Mouse (Mus musculus): Measurements from ENCODE around the gene Dera.
A peak's percentile ranks its signal among the peaks of the same experiment; 100 is the strongest.
"Not testable (repeated sequence)": the region's sequence is repeated elsewhere in the genome, so short reads cannot be mapped to it uniquely, and the experiment has no call there.

Dera gene

DNA sequence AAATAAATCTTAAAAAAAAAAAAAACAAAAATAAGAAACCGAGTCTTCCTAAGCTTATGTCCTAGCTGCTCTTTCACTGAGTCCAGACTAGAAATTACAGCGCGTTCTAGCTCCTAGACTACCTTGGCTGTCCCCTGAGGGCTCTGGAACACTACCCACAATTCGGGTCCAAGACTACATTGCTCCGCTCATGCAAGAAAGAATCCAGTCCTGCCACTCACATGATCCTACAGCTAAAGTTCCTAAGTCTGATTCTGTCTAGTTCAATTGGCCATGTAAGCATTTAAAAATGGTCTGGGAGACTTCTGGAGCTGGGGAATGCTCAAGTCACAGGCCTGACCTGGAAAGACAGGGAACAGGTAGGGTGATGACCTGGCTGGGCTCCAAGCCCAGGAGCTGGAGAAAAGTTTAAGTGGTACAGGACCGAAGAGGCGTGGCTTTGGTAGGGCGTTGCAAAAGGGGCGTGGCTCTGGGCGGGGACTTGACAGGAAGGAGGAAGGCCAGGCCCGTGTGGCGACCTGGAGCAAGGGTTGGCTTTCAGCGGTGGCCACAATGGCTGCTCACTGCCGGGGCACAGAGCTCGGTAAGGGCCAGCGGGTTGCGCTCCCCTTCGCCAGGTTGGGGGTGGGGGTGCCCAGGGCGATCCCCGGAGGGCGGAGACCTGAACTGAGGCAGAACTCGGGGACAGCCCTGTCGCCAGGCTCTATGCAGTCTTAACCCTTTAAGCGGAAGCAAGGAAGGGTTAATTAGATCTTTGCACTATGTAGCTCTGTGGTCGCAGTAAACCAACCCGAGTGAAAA lies at the start of gene Dera:
TSS of gene Dera (plus strand) at position 491 of the 801 bp plus-strand sequence.
- peak; percentile 91 to 93 for DNase-seq

DNA sequence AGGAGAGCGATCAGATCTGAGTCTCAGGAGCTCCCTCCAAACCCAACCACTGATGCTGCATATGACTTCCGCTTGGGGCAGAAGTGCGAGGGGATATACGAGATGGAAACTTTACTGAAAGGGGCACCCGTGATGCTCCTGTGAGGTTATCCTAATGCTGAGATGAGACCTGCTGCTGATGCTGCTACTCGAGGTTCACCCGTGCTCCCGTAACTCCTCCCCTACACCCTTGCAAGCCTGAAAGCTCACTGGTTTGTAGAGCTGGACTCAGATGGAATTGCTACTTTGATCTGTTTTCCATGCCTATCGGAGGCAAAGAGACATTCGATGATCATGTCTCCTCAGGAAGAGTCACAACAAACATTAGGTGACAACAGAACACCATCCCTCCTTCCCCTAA lies 48.1 kb upstream of the Dera start:
- DNase-seq, result no peak

DNA sequence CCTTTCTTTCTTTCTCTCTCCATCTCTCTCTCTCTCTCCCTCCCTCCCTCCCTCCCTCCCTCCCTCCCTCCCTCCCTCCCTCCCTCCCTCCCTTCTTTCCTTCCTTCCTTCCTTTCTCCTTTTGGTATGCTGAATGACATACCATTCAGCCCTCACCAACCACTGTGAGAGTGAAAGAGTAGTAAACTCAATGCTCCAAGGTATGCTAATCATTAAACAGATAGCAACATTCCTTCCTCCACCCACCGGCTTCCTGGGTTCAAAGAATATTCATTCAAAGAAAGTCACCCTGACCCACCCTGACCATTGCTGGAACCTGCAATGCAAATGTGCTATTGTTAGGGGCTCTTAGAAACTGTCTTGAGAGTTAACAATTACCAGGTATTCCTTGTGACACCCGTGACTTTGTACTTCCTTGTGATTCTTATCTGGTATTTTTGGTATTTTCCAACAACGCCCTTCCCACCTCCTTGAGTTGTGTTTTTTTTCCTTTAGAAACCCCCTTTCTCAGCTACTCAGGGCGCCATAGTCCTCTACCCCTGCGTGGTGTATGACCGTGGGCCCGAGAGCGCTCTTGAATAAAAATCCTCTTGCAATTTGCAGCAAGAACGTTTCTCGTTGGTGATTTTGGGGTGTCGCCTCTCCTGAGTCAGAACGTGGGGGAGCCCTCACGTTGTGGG lies 45.5 kb upstream of the Dera start:
- not testable (repeated sequence) for DNase-seq

DNA sequence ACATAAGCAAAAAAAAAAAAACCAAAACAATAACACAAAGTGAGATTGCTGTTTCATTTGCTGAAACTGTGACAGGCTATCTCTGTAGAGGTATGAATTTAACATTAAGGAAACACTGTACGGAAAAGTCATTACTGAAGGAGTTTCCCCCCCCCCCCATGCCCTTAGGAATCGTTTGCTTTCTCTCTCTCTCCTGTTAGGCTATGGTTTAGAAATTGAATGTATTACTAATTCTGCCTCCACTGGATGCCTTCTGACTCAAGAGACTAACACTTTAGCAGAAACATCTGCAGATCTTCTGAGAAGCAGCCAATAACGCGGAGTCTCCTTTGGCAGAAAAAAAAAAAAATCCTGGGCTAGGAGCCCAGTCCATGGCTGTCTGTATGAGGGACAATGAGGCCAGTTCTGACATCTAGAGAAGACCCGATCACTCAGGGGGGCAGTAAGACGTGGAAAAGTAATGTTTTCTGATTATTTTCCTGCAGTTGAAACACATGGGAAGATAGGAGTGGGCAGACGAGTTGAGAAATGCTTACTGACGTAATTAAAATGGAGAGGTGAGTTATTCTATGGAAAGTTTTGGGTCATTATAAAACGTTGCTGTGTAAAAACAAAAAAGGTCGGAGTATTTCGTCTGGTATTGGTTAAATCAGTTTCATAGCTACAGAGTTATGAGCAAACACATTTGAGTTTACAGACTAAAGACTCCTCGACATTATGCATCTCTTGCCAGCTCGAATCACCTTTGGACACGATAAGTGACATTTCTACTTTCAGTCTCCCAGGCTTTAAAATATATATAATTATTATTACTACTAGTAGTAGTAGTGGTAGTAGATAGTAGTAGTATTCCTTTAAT lies 43.9 kb upstream of the Dera start:
- DNase-seq, result no peak

DNA sequence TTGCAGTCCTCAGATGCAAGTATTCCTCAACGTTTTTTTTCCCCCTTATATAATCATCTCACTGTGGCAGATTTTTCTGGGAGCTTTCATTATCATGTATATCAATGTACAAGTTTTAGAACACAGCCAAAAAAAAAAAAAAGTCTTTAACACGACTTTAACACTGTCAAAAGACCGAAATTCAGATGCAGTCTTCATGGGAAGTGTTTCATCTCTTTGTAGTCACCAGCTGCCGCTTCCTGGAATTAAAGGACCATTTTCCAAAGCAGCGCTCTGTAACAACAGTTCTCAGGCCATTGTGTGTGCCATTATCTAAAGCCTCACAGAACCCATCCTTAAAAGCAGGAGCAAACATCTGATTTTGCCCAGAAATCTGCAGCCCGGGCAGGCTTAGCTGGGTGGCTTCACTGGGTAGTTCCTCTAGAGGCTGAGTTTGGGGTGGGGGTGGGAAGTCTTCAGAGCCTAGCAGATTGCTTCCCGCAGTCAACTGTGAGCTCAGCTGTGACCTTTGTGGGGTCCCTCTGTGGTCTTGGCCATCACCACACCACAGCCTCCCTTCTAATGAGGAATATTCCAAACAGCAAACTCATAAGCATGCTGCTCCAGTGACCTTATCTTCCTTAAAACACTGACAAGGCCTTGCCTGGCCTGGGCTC lies 41.6 kb upstream of the Dera start:
- no peak for DNase-seq

DNA sequence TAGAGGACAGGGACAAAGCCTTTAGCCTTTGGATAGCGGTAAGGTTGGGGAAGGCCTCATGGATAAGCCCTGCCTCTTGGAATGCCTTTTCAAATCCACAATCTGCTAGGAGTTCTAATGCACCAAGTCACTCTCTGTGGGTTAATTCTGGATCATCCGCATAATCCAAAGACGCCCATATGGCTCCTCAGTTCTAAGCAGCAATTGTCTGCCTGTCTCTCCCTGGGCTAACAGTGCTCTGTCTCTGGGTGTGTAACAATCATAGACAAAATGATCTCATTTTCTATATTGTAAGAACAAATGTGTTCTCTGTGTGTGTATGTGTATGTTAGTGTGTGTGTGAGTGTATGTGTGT lies 41.1 kb upstream of the Dera start:
- no peak for DNase-seq

DNA sequence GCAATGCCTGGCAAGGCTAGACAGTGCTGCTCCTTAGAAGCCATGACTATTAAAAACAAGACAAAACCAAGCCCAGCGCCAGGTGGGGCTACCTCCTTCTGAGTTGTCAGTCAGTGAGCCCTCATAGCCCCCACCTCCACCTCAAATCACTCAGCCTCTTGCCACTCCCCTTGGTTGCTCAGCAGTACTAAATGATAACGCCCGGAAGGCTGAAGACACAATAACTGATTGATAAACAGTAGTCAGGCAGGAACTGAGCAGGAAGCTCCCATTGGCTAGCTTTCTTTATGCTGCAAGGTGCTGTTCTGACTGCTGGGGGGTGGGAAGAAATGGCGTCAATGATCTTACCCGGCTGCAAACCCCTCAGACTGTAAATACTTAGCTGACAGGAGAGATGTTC lies 37.5 kb upstream of the Dera start:
- no peak for DNase-seq

DNA sequence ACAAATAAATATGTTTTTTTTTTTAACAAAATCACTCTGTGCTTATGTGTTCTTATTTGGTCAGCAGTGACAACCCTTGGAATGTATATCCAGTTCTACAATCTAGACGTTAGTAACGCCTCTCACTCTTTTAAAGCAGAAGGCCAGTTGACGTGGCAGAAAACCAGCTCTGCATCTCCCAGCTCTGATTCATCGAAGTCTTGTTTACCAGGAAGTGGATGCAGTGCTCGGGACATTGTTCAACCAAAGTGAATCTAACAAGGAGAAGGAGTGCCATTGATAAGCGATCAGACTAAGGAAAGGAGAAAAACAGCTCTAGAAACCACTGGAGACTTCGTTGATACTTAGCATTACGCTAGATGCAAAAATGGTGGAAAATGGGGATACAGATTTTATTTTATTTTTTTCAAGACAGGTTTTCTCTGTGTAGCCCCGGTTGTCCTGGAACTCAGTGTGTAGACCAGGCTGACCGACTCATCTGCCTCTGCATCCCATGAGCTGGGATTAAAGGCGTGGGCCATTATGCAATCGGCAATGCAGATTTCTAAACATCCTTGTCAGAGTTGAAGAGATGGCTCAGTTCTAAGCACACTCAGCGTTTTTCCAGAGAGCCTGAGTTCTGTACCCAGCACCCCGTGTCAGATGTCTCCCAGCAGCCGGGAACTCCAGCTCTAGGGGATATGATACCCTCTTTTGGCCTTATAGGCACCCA lies 32.0 kb upstream of the Dera start:
- no peak for DNase-seq

DNA sequence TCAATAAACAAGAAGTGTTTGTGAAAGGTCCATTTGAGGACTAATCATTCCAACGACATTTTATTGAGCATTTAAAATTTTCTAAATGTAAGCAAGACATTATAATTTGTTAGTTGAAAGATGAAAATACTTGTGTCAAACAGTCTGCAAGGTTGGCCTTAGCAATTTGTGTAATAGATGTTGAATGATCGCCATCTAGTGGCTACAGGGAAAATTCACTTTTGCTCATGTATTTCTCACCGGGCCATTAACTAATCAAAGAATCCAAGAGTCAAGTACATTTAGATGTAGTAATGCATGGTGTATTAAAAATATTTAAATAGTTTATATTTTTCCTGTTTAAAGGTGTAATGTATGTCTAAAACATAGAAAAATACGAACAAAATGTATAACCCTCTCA lies 30.4 kb upstream of the Dera start:
- DNase-seq, result peak in 1 of 2 experiments; percentile 38

DNA sequence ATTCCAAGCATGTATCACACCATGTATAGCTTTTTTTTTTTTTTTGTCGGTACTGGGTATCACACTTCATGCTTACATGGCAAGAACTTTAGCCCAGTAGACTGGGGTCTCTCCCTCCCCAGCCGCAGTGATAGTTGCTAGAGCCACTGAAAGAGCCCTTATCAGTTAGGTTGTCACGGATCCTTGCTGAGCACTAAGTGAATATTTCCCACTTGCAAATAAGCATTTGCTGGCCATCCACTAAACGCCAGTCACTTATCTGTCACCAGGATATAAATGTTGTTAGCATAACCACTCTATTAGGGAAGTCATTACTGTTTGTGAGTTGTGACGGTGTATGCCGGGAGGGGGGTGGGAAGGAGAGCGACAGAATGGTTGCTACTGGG lies 19.9 kb upstream of the Dera start:
- DNase-seq, result no peak

DNA sequence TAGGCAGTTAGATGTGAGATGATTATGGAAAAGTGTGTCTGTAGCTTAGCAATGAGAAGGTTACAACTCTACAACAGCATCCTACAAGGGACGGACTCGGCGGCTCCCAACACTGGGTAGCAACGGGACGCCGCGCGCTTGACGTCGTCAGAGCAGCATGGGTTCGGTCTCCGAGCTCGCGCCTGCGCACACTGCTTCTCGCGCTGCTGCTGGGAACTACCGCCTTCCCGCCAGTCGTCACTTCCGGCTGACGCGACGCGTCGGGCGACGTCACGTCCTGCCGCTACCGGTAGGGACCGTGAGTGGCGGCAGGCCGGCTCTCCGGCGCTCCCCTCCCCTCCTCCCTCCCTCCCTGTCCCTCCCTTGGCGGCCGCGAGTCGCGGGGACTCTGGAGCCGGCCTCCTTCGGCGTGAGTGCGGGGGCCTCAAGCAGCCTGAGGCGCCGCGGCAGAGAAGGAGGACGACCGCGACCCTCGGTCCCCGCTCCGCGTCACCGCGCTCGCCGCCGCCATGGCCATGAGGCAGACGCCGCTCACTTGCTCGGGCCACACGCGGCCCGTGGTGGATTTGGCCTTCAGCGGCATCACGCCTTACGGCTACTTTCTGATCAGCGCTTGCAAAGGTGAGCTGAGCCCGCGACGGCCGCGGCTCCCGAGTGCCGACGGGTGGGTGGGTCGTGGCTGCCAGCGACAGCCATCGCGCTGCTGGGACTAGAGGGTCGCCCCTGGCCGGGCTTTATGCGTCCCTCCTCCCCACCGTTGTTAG lies 19.3 kb upstream of the Dera start, which contains the start of gene Strap:
TSS of gene Strap (plus strand) at position 233 of the 764 bp plus-strand sequence.
- peak; percentile 93 to 95 for DNase-seq

DNA sequence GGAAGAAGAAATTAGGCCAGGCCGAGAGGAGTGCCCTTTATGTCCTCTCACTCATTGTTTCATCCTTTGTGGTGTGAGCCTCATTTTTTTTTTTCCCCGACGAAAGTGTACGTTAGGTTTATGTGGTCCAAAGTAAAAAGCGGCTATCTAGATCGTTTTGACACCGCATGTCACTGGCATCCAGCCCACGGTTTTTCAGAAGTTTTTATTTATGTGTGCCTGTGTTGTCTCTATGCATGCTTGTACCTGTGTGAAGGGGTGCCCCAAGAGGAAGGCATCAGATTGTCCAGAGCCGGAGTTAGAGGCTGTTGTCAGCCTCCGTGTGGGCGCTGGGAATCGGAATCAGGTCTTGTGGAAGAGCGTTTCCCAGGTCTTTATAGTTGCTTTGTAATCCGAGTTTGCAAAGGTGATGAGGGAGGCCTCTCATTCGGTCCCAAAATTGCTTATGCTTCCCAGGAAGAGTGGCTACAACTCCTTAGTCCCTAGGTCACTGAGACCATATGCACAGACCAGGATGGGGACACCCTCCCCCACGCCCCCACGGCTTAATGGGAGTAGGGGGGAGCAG lies 18.6 kb upstream of the Dera start:
- DNase-seq, result no peak

DNA sequence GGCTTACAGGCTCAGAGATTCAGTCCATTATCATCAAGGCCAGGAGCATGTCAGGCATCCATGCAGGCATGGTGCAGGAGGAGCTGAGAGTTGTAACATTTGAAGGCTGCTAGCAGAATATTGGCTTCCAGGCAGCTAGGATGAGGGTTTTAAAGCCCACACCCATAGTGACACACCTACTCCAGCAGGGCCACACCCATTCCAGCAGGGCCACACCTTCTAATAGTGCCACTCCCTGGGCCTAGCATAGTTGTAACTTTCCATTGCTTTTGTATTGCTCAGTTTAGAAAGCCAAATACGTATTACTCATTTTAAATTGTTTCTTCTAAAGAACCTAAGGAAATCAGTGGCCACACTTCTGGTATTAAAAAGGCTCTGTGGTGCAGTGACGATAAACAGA lies 13.4 kb upstream of the Dera start:
- DNase-seq, result no peak

DNA sequence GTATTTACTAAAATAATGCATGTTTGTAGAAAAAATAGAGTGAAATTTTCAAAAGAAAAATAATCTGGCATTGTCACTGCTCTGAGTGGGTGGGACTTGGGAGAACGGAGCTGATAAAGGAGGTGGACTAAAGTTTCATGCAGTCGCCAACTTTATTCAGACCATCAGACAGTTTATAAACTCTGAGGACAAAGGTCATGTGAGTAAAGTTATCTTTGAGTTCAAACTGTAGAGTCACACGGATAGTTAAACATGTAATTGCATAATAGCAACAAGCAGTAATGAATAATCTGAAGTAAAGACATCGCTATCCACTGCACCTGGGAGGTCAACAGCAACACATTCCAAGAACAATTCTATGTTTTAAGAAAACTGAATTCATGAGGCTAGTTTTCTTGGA lies 9.6 kb upstream of the Dera start:
- DNase-seq, result no peak

DNA sequence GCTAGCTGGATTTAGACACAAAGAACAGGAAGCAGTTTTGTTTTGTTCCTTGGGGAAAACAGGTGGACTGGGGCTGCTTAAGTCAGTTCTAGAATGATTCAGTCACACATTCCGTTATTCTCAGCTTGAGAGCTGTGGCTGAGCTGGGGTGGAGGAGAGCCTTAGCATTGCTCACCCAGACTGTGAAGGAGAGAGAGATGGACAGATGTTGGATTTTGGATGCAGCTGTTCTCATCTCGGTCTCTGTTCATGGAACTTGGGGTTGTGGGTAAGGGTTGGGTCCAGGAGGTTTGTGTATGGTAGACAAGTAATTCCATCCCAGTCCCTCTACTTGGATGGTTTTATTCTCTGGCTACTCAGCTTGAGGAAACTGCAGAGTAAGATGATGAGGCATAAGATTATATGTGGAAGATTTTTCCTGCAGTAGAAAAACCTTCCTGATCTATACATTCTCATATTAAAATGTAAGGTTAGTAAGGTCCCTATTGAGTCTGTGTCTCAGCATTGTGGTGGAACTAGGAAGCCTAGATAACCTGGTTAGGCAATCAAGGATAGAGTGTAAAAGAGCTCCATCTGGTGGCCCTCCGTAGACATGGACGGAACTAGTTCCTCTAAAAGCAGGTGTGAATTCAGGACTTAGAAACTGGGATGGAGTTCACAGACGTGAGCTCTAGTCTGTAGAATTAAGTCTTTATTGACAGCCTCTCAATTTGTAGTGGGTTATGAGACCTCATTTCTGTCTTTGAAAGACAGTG lies 7.0 kb upstream of the Dera start:
- peak in 1 of 2 experiments; percentile 17 for DNase-seq

DNA sequence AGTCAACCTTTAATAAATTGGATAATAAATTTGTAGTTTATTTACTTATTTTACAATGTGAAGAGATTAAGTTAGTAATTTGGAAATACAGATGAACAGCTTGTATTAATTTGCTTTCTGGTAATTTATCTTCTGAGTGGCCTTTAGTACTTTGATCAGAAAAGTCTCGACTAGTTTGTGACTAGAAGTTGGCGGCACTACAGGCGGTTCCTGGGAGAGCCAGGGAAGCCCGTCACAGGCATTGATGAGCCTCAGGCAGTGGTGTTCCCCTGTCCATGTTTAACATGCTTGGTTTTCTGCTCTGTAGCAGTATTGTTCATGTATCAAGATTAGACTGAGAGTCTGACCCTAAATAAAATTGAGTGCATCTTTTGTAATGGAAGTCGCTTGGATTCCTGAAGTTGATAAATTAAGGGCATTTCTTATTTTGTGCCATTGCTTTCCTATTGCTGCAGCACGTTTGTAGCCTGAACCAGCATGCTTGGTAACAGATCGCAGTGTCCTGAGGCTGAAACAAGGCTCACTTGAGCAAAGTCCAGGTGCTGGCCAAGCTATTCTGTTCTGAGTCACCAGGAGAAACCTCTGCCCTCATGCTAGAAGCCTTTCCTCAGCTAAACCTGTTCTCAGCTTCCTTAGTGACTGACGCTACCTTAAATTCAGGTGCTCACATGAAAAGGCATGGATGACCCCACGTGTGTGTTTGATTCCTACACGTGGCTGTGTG lies 2.6 kb upstream of the Dera start:
- DNase-seq, result no peak

DNA sequence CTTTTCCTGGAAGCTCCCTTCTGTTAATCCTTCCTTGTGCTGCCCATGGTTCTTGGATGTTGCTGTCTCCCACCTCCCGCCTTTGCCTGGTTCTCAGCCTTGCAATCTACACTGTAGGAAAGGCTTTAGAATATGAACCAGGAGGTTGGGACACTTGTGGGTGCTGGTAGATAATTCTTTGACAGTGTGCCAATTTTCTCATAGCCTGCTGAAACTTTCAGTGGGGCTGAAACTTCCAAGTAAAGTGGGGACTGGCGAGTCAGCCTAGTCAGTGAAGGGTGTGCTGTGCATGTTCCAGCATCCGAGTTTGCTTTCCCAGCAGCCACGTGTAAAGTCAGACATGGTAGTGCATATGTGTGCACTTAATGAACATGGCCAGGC lies 2.1 kb upstream of the Dera start:
- no peak for DNase-seq

DNA sequence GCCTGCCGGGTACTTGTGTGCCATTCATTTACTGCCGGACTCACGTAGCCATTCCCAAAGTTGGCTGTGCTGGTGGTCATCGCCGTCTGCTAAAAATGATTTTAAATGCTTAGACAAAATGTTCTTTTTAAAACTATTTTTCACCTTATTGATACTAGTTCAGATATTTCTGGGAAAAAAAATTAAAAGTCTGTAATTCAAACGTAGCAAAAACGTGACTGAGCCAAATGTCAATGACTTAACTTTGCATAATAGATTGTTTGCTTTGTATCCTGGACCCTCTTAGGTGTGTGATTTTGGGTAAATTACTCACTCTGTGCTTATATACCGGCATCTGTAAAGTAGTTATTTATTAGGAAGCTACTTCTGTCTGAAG lies 499 bp downstream of the Dera start:
- DNase-seq, result no peak

DNA sequence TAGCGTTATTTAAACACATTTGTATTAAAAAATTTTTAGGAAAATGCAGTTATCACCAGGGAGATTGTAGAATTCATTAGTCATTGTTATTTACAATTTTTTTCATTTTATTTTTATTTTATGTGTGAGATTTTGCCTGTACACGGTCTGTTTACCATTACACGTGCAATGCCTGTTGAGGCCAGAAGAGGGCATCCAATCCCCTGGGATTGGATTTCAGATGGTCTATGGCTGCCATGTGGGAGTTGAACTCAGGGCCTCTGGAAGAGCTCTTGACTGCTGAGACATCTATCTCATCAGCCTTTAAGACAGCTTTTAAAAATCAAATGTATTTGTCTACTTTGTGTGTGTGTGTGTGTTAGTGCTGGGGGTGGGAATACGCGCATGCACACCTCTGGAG lies 2.0 kb downstream of the Dera start:
- DNase-seq, result peak in 1 of 2 experiments; percentile 20

DNA sequence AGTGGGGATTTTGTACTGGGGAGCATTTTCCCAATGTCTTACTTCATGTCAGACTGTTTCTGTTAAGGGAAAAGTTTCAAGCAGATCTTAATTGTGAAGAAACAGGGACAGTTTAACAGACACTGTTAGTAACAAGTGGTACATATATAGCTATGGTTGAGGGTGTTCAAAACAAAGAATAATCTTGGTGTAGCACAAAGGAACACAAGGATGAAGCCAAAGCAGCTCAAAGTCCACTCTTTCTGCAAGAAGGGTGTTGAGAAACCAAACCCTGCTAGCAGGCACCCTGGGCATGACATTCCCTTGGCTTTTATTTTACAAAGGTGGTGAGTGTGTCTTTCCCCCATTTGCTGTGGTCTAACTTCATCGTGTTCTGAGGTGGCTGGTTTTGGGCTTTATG lies 3.5 kb downstream of the Dera start:
- DNase-seq, result no peak

Measured in lung, adult 18-20 months (tissue).